Mouse (Mus musculus) frontal cortex, postnatal 36 days (tissue): ENCODE measurements around the gene Tmem30a.

Source experiments
- DNase-seq, 2 experiments: peaks; one replicate each; pipeline ENCODE4 v3.0.0; 2022; ENCODE audit warnings: low spot score in 2 of 2

The Tmem30a gene

GRCm38 (mm10) chr9:79795076-79795475, 1.8 kb upstream of the Tmem30a start:
- no peak for DNase-seq

- DNase-seq: peak in 1 of 2 experiments; percentile 34
Measured at GRCm38 (mm10) chr9:79785794-79786085, 7.6 kb downstream of the Tmem30a start.

- no peak for DNase-seq
Measured at GRCm38 (mm10) chr9:79784934-79785793, 8.1 kb downstream of the Tmem30a start.

GRCm38 (mm10) chr9:79784439-79784838, 8.9 kb downstream of the Tmem30a start:
- DNase-seq: no peak

GRCm38 (mm10) chr9:79779354-79779753, 14.0 kb downstream of the Tmem30a start:
- DNase-seq: no peak

GRCm38 (mm10) chr9:79766991-79767545, 26.2 kb downstream of the Tmem30a start:
- DNase-seq: no peak

GRCm38 (mm10) chr9:79765329-79765728, 28.0 kb downstream of the Tmem30a start:
- DNase-seq: no peak

GRCm38 (mm10) chr9:79762519-79762918, 30.8 kb downstream of the Tmem30a start:
- no peak for DNase-seq

GRCm38 (mm10) chr9:79760076-79760475, 33.2 kb downstream of the Tmem30a start:
- no peak for DNase-seq

GRCm38 (mm10) chr9:79759385-79760005, 33.8 kb downstream of the Tmem30a start, which contains the start of gene Cox7a2:
TSS of gene Cox7a2 (minus strand) at chr9:79759878.
- peak; percentile 93 to 95 for DNase-seq

- DNase-seq: no peak
Measured at GRCm38 (mm10) chr9:79755311-79755710, 38.0 kb downstream of the Tmem30a start.

- no peak for DNase-seq
Measured at GRCm38 (mm10) chr9:79751846-79752245, 41.5 kb downstream of the Tmem30a start.

GRCm38 (mm10) chr9:79750709-79751108, 42.6 kb downstream of the Tmem30a start:
- no peak for DNase-seq

GRCm38 (mm10) chr9:79745036-79745435, 48.3 kb downstream of the Tmem30a start:
- no peak for DNase-seq

GRCm38 (mm10) chr9:79735608-79736007, 57.7 kb downstream of the Tmem30a start:
- no peak for DNase-seq

- DNase-seq: no peak
Measured at GRCm38 (mm10) chr9:79730301-79730700, 63.0 kb downstream of the Tmem30a start.

- DNase-seq: peak in 1 of 2 experiments; percentile 62
Measured at GRCm38 (mm10) chr9:79723090-79723489, 70.2 kb downstream of the Tmem30a start.

- DNase-seq: peak; percentile 53 to 64
Measured at GRCm38 (mm10) chr9:79721056-79721455, 72.3 kb downstream of the Tmem30a start.

- peak in 1 of 2 experiments; percentile 10 for DNase-seq
Measured at GRCm38 (mm10) chr9:79720143-79720542, 73.2 kb downstream of the Tmem30a start.

GRCm38 (mm10) chr9:79719451-79719850, 73.9 kb downstream of the Tmem30a start:
- DNase-seq: no peak
